Mouse (Mus musculus) kidney, postnatal 14 days (tissue): ENCODE results near the gene Ttc41.
A peak's percentile ranks its signal among the peaks of the same experiment; 100 is the strongest.

Experiments used
- DNase-seq: peaks from one replicate; pipeline ENCODE4 v3.0.0; 2022; ENCODE audit warnings: mixed read lengths

Gene Ttc41

DNA sequence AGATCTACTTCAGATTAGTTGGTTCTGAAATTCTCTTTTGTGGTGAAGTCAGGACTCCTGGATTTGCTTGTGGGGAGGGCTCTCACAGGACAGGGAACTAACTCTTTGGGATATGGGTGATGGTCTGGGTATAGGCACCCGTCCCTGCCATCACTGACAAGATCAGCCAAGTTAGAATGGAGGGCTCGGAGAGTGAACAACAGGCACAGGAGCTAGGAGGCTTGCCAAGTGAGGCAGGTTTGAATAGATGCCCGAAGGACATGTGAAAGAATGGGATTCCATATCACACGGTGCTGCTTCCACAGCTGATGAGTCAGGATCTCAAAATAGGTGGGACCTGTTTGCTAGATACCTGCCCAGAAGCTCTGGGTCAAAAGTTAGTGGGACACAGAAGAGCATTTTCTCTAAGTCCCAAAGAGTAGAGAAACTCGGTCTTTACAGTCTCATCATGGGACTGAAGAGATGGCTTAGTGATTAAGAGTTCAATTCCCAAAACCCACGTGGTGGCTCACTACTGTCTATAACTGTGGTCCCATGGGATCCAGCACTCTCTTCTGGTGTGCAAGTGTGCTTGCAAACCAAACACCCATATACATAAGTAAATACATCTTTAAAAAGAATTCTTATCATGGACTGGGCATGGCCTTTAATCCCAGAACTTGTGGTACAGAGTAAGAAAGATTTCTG, 50.3 kb downstream of the Ttc41 start:
- DNase-seq: no peak

DNA sequence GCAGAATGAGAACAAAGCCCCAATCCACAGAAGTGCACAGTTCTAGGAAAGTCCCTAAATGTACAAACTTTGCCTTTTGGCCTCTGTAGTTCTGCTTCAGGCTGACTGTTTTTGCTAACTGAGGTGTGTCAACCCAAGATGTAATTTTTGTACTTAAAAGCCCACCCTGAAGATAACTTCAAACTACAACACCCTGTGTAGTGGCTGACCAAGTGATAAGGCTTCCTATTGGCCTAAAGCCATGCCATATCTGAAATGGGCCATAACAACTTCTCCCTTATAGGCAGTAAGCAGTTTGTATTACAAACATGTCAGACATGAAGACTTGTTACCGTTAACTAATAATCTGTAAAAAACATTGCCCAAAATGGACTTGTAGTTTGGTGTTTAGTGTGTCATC, 52.1 kb downstream of the Ttc41 start:
- no peak for DNase-seq

DNA sequence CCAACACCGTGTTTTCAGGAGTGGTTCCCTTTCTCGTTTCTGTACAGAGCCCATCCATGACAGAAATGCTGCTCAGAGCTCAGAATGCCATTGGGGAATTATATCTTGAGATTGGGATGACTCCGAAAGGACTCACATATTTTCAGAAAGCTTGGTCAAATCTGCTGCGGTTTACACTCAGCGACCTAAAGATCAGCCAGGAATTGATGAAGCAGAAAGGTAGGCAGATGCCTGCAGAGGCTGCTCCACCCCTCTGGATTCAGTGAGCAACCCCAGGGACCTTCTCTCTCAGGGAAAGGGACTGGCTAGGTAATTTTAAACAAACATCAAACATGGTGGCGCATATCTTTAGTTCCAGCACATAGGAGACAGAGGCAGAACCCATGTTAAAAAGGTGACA, 52.6 kb downstream of the Ttc41 start:
- no peak for DNase-seq

DNA sequence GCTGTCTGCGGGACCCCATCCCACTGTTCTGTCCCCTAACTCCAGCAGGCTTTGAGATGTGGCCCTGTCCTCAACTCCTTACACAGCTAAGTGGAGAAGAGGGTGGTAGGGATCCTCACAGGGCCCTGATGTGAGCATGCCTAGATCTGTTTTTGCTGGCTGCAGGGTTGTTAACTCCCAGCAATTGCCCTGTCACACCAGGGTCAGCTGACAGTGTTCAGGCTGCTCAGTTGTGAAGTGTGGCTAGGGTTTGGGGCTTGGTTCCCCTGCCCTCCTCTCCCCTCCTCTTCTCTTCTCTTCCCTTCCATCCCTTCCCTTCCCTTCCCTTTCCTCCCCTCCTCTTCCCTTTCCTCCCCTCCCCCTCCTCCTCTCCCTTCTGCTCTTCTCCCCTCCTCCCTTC, 55.6 kb downstream of the Ttc41 start:
- no peak for DNase-seq

DNA sequence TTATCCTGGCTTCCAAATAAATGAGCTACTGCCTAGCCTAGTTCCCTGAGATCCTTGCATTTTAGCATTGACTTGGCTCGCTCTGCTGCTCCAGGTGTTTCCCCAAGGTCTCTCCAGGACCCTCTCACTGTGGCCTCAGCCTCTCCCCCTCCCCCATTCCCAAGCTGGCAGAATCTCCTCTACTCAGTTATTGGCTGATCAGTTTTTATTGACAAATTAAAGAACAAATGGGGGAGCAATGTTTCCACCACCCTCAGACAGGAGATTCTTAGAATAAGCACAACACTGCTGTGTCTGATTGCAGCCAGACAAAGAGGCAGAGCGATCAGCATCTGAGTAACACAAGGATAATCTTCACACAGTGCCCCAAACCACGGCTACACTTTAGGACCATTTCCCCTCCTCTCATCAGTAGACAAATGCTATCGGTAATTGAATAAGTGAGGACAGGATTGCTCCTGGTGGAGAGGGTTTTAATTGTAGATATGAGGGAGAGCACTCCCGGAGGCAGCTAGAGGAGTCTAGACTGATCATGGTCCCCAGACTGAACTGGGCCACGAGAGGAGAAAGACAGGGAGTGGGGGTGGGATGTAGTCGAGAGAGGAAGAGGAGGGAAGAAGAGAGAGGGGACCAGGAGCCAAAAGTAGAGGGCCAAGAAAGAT, 56.2 kb downstream of the Ttc41 start:
- DNase-seq: no peak

DNA sequence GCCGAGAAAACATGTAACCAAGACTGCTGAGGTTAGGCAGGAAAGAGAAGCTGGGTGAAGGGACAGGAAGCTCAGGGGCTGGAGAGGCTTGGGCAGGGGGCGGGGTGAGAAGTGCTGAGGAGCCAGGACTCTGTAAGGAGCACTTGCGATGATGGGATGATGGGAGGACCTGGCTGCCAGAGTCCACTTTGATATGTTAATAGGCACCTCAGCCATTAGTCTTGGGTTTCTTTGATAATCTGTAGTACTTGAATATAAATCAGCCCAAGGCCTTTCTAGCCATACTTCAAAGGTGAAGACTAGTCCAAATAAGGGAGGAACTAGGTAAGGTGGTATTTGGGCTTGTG, 56.7 kb downstream of the Ttc41 start:
- DNase-seq: no peak

DNA sequence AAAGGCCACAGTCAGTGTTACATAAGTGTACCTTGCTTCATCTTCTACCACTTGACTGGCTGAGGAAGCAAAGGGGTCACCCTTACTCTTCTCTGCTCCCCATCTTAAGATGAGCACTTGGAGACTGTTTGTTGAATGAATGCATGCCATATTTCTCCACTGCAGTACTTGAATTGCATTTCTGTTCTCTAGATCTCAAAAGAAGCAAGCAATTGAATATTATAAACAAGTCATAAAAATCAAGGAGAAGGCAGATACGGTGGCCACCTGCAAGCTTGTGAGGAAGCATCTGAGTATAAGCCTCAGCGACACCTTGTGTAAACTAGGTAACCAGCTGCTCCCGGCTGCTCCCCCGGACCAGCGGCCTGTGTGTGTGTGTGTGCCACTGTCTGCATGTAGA, 58.1 kb downstream of the Ttc41 start, which contains the start of gene Gm49358:
Gene Gm49358, plus strand, starts transcription at position 301 of the 400 bp plus-strand sequence.
- DNase-seq: no peak

DNA sequence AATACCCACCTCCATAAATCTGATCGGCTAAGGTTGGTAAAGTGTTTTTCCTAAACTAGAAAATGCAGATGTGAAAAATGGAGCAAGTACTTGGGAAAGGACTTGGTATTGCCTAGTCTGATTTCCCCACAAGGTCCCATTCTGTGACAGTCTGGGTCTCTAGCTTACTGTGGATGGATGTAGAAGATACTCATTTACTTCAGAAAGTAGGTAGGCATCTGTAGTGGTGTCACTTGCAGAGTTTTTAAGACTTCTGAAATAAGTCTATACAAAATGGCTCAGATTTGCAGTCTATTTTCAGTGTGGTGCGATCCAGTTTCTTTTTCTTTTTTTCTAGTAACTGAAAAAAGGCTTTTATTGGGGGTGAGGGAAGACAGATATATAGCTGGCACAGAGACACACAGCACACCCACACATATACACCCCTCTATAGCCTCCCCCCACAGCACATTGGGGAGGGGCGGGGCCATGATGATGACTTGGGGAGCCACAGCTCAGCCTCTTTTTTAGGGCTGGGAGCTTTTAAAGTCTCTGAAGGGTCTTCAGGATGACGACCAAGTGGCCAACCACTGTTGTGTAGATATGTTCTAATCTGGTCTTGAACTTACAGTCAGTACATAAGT, 59.8 kb downstream of the Ttc41 start:
- DNase-seq: no peak

DNA sequence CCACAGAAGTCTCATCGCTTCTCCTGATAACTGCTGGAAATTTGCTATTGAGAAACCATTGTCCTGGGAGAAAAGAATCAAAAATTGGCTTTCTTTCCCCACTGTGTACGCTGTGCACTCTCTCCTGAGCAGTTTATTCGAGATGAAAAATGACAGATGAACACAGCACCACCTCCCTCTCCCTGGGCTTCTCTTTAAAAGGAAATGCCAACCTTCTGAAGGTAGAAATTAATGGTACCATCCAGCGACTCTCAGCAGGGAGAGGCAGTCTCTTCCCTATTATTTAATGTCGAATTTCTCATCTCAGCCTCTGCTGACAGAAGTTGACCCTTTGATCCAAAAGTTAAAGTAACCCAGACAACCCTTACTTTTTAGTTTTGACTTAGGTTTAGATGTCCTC, 63.6 kb downstream of the Ttc41 start:
- no peak for DNase-seq

DNA sequence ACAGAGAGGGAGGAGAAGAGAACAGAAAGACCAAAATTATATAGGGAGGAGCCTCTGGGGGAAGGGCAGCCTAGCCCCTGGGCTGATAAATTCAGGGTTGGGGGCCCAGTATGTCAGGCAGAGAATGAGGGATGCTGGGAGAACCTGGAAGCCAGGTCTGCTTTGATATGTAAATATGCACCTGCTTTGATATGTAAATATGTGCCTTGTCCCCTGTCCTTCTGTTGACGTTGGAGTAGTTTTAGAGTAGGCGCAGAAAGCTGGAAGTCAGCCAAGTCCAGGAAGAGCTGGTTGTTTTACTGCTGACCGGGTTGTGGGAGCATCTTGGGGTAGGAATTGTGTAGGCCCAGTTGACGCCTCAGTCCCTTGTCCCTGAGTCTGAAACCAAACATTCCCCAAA, 64.2 kb downstream of the Ttc41 start:
- DNase-seq: peak; percentile 27

DNA sequence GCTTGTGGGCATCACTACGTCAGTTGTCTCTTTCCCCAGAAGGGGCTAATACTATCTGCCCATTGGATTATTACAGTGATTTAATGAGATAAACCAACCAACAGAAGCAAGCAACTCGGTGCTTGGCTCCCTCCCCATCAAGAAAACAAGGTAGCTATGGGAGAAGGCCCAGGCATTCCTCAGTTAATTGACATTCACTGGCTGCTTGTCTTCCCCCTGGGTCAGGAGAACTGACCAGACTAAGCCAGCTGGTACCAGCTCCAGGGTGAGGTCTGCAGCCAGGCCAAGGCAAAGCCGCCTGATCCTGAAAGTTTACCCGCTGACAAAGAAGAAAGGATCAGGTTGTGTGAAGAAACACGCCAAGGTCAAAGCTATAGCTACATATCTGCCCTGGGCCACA, 66.1 kb downstream of the Ttc41 start:
- DNase-seq: peak; percentile 59

DNA sequence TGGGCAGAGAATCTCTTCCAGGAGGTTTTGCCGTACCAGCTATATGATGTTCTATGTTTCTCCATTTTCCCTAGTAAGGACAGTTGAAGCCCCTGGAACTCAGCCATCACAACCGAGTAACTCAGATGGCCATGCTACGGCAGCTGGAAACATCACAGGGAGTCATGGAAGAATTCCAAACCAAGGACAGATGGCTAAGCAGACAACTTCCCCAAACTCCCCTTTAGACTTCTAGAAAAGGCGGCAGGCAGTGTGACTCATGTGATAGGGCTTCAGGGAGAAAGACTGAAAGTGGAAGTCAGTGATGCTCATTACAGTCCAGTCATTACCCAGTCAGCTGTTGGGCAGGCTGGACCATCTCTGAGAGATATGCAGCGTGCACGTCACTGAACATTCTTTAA, 66.6 kb downstream of the Ttc41 start:
- peak; percentile 9 for DNase-seq

DNA sequence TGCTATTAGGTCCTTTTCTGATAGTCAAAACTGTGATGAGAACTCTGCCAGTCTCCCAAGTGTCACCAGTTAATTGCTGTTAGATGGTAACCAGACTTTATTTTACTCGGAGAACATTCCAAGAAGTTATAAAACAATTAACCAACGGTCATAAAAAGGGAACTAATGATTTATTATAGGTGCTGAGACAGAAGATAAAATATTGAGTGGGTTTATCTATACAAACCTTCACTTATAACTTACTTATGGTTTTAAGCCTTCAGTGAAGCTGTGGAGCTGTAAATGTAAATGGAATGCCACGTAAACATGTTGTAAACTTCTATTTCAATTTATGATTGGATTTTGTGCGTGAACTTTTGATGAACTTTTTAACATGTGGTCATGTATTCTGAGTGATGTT, 67.7 kb downstream of the Ttc41 start:
- DNase-seq: no peak

DNA sequence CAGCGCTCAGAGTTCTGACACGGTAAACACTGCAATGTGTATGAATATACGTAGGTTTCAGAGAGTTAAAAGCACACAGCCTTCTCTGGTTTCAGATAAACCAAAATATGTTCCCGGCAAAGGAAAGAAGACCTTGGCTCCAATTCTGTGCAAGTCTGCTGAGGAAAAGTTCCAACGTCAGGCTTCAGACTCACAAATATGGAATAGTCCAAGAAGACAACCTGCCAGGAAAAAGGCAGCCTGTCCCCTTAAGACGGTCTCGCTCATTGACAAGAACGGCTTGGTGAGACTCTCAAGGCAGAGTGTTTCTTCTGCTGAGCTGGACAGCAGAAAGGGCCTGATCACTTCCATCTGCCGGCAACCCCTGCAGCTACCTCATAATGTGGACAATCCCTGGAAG, 70.7 kb downstream of the Ttc41 start:
- peak; percentile 14 for DNase-seq

DNA sequence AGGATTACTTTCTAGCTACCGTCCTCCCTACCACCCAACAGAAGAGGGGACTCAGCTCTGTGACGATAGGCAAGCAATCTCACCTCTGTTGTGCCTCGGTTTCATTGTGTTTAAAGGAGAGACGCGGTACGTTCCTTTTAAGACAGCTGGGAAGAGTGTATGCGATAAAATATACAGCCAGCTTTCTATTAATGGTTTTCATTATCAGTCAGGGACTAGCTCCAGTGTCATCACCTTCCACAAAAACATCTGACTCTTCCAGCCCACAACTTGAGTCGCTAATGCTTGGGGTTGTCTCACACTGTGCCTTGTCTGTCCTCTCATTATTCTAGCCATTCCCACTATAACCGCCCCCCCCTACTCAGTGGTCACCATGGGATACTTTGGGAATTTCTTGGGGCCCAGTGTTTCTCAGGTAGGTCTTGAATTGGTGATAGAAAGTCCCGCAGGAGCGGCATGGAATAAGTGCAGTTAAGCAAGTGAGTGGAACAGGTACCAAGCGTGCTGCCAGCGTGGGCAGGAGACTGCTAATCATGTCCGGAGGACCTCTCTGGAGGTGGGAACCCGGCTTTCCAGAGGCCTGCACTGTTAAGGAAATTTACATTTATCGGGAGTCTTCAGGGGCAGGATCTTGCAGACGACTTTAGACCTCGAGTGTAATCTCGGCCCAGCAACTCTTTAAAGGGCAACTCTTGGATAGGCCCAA, 72.2 kb downstream of the Ttc41 start:
- no peak for DNase-seq

DNA sequence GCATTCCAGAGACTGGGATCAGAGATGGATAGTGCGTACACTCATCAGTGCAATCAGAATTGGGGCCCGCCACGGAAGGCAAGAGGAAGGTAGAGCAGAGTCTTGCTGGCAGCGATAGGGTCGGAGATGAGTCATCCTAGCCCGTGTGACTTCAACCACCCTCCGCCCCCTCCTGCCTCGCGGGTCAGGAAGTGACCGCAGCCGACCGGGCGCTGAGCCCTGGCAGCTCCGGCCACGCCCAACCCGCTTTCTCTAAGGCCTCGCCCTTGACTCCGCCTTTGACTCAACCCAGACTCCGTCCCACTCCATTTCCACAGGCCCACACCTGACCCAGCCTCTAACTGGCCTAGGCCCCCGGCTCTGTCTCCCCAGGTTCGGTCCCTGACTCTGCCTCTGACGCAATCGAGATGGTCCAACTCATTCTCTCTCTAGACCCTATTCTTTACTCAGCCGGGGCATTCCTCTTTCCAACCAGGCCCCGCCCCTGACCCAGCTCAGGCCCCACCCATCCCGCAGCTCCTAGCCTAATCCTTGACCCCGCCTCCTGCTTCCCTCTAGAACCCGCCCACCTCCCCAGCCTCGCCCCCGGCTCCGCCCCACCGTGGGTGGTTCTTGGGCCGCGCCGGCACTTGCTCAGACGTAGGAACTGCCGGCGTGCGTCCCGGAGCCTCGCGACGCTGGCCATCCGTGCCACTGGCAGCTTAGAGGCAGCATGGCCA, 72.9 kb downstream of the Ttc41 start, which contains the start of gene Nt5dc3:
Gene Nt5dc3, plus strand, starts transcription at position 608 of the 719 bp plus-strand sequence.
- peak; percentile 98 for DNase-seq

DNA sequence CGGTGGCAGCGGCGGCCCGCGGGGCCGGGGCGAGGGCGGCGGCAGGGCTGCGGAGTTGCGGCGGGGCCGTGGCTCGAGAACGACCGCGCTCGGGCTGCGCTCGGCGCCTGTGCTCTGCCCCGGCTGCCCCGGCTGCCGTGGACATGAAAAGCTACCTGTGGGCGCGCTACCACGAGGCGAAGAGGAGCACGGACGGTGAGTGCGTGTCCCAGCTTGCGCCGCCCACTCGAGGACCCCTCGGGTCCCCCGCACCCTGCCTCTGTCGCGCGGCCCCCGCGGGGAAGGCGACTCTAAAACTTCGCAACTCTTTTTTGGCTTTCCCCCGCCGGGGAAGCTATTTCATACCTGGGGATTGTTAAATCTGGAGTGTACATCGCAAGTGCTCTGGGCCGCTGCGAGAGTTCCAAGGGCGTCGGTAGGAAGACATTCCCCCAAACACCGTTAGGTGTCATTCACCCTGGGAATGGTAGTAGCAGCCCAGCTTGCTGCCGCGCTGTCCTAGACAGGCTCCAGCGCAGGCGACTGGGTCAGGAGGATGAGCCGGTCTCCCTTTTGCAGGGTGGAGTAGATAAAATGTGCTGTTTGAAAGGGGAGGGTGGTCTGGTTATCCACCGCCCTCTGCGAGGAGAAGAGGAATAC, 73.6 kb downstream of the Ttc41 start:
- DNase-seq: peak; percentile 50

DNA sequence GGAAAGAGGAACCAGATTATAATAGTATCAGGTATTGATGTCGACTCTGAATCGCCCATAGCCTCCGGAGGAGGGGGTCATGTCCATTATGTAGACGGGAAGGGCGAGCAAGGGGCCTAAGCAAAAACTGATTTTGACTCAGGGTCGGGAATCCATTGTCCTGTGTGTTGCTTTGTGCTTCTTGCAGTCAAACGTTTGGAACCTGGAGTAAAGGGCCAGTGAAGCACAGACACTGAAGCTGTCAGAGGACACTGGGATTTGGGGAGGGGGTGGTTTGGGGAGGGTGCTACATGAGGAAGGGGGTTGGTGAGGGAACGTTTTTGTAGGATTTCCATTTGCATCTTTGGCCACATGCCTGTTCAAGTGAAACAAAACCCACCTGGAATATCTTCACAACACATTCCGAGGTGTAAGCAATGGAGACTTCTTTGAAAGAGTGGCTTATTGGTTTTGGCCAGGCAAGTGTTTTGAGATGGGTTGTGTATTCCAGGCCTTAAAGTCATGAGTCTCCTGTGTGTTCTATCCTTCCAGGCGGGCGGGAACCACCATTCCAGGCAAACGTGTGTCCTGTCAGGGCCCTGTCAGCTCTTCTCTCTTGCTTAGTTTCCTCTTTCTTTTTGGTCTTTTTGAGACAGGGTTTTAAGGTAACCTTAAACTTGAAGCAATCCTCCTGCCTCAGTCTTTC, 74.3 kb downstream of the Ttc41 start:
- DNase-seq: no peak

DNA sequence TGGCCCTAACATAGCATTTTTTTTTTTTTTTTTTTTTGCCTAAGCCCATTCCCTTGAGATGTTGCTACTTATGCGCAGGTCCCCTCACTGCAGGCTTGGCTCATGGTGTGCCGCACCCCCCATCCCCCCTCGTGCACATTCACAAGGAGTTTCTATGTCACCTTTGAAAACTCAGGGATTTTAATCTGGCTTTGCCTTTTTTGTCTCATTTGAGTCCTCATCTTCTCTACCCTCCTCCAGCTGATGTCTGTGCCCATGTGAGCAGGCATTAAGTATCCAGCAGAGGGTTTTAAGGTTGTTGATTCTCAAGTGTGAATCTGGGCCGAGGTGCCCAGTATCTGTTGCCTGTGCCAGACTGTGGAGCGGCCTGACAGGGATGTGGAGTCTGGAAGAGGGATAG, 76.0 kb downstream of the Ttc41 start:
- DNase-seq: no peak

DNA sequence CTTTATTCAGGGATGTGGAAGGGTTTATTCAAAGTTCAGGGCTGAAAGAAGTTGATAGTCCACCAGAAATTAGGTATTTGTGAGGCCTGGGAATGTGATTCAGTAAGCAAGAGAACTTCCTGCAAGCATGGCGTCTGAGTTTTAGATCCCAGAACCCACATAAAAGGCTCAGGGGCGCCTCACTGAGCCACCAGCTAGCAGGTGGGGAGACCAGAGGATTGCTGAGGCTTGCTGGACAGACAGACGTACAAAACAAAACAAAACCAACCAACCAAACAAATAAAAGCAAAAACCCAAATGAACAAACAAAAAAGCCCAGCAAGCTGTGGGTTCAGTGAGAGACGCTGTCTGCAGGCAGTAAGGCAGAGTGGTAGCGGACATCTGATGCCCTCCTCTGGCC, 77.0 kb downstream of the Ttc41 start:
- DNase-seq: no peak

DNA sequence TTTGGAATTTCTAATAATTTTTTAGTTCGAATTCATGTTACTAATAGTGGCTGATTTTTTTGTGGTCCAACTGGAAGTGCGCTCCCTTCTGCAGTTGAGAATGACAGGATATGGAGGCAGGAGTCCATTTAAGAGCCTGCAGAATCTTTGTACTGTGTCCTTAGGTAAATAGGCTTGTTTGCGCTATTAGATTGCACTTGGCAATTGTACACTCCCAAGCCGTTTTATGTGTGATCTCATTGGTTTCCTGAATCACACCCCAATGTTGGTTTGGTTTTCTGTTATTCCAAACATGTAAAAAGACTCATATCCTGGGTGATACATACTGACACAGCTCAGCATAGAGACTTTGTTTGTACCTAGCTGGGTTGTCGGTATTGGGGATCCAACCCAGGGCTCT, 78.0 kb downstream of the Ttc41 start:
- no peak for DNase-seq

DNA sequence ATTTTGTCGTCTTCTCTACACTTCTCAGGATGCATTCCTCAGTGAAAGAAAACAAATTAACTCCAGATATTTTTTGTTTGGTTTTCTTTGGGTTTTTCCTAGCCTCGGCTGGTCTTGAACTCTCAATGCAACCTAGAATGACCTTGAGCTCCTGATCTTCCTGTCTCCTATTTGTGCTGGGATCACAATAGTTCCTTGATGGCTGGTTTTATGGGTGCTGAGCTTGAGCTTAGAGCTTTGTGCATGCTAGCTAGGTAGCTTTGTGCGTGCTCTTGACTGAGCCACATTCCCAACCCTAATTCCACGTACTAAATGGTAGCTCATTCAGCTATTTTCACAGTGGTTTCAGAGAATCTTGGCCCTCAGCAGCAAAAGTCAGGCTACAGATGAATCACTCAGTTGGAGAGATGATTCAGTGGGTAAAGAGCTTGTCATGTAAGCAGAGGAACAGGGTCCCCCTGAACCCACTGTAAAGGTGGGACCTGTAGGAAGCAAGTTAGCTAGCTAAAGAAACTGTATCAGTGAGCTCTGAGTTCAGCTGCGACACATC, 78.6 kb downstream of the Ttc41 start:
- DNase-seq: no peak
